Mouse (Mus musculus): ENCODE data around the gene Slc2a6. TPM values are rescaled to one million over a fixed set of nuclear protein-coding genes. Genes with fewer than 3 reads are reported as not detected.

Gene Slc2a6
- total and polyA plus RNA-seq, 2 experiments from 2014 or later: 16.7 to 30.9 TPM

DNA sequence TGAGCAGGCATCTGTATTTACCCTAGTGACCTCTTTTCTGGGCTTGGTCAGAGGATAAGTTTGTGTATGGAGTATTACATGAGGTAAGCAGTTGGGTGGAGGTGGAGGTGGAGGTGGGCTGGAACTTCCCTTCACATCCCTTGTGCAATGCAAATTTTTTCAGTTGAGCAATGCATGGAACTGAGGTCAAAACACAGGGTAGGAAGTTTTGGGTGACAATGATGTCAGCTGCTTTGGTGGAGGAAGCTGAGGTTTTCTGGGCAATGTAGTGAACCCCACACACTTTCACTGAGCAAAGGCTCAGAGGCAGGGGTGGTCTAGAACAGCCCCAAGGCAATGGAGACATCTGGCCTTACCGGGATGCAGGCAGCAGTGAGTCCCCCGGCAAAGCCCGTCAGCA lies 2.3 kb downstream of the Slc2a6 start:
- DNase-seq (ENCODE audit: low spot score) (no peak), ATAC-seq (no peak)
- WGBS: 86% methylated on average over 3 of the region's 3 CpGs
- TF ChIP-seq CTCF (IDR thresholded peaks at IDR 0.05; ENCODE audit: low read depth): no peak
- Histone ChIP-seq H3K9ac (replicated peaks; ENCODE audit: low read length) (no peak overlapping the region), H3K27me3 (ENCODE audit: insufficient read depth, low read length) (no peaks in the 10 kb centered on the region), H3K4me1 (ENCODE audit: insufficient read depth, low read length) (peaks cover 12% of the 10 kb centered on the region), H3K4me2 (ENCODE audit: low read depth, low read length) (no peak overlapping the region), H3K36me3 (ENCODE audit: insufficient read depth, low read length) (no peaks in the 10 kb centered on the region), H3K9me3 (ENCODE audit: low read length) (no peaks in the 10 kb centered on the region), H3K4me3 (ENCODE audit: low read length) (no peak overlapping the region), H3K27ac (no peak overlapping the region)

DNA sequence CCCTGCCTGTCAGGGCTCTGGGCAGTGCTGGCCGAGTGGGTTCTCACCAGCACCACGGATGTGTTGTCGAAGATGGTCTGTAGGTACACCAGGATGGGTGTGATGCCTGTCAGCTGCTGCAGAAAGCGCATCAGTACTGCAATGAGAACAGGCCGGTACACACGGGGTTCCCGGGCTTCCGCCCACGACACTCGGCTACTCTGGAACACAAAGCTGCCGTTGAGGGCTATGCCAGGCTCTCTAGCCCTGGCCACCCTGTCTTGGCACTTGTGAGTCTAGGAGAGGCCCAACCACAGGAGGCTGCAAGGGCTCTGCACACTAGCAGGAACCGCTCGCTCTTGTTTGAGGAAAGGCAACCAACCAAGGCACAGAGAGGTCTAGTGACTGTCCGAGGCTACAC lies 3.7 kb downstream of the Slc2a6 start:
- ATAC-seq (no peak), DNase-seq (ENCODE audit: low spot score) (no peak)
- no peak overlapping the region for H3K4me3 ChIP-seq (ENCODE audit: low read length)
- no peaks in the 10 kb centered on the region for H3K27me3 ChIP-seq (ENCODE audit: insufficient read depth, low read length)
- no peak for TF ChIP-seq CTCF (IDR thresholded peaks at IDR 0.05; ENCODE audit: low read depth)
- peaks cover 12% of the 10 kb centered on the region for H3K4me1 ChIP-seq (ENCODE audit: insufficient read depth, low read length)
- no peaks in the 10 kb centered on the region for H3K36me3 ChIP-seq (ENCODE audit: insufficient read depth, low read length)
- no peaks in the 10 kb centered on the region for H3K9me3 ChIP-seq (ENCODE audit: low read length)
- 77% methylated on average over 14 of the region's 14 CpGs for WGBS
- no peak overlapping the region for H3K4me2 ChIP-seq (ENCODE audit: low read depth, low read length)
- no peak overlapping the region for H3K9ac ChIP-seq (replicated peaks; ENCODE audit: low read length)
- no peak overlapping the region for H3K27ac ChIP-seq

DNA sequence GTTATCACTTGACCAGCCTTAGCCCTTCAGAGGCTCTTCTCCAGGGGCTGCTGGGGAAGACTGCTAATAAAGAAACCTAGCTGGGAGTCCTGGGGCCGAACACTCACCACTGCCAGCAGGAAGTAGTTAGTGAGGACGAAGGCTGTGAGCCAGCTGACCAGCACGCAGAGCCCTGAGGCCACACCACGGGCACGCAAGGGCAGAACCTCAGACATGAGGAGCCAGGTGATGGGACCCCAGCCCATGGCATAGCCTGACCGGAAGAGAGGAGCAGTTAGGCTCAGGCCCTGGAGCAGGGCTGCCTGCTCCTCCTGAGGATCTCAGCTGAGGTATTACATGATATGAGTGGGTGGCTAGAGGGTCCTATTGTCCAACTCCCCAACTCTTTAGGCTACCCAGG lies 5.2 kb downstream of the Slc2a6 start:
- Histone ChIP-seq H3K36me3 (ENCODE audit: insufficient read depth, low read length) (0 out of 2 replicates have a peak, but pooled peaks cover 5% of the 10 kb centered on the region), H3K9ac (replicated peaks; ENCODE audit: low read length) (no peak overlapping the region), H3K9me3 (ENCODE audit: low read length) (no peaks in the 10 kb centered on the region), H3K4me3 (ENCODE audit: low read length) (no peak overlapping the region), H3K4me2 (ENCODE audit: low read depth, low read length) (no peak overlapping the region), H3K27me3 (ENCODE audit: insufficient read depth, low read length) (no peaks in the 10 kb centered on the region), H3K4me1 (ENCODE audit: insufficient read depth, low read length) (peaks cover 11% of the 10 kb centered on the region), H3K27ac (no peak overlapping the region)
- no peak for TF ChIP-seq CTCF (IDR thresholded peaks at IDR 0.05; ENCODE audit: low read depth)
- DNase-seq (ENCODE audit: low spot score) (no peak), ATAC-seq (no peak)
- WGBS: 77% methylated on average over 6 of the region's 6 CpGs

GRCm38 (mm10) chr2:27021103-27021502 lies 6.7 kb downstream of the Slc2a6 start:
- DNase-seq (ENCODE audit: low spot score) (no peak), ATAC-seq (peak; percentile 8; the same call in 1 of the 2 replicates)
- H3K27me3 ChIP-seq (ENCODE audit: insufficient read depth, low read length): no peaks in the 10 kb centered on the region
- H3K9me3 ChIP-seq (ENCODE audit: low read length): no peaks in the 10 kb centered on the region
- no peaks in the 10 kb centered on the region for H3K4me1 ChIP-seq (ENCODE audit: insufficient read depth, low read length)
- 40% methylated on average over 1 of the region's 1 CpGs for WGBS
- H3K4me2 ChIP-seq (ENCODE audit: low read depth, low read length): no peak overlapping the region
- peaks cover 13% of the 10 kb centered on the region for H3K36me3 ChIP-seq (ENCODE audit: insufficient read depth, low read length)
- no peak overlapping the region for H3K4me3 ChIP-seq (ENCODE audit: low read length)
- no peak overlapping the region for H3K9ac ChIP-seq (replicated peaks; ENCODE audit: low read length)
- no peak for TF ChIP-seq CTCF (IDR thresholded peaks at IDR 0.05; ENCODE audit: low read depth)
- H3K27ac ChIP-seq: peak overlapping the region; percentile 36; the same call in 1 of the 2 replicates

DNA sequence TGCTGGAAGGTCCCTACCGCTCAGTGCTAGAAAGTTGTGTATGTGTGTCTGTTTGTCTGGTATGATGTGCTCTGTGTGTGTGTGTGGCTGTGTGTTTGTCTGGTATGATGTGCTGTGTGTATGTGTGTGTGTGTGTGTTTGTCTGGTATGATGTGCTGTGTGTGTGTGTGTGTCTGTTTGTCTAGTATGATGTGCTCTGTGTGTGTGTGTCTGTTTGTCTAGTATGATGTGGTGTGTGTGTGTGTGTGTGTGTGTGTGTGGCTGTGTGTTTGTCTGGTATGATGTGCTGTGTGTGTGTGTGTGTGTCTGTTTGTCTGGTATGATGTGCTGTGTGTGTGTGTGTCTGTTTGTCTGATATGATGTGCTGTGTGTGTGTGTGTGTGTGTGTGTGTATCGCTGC lies 8.3 kb downstream of the Slc2a6 start:
- Histone ChIP-seq H3K9me3 (ENCODE audit: low read length) (no peaks in the 10 kb centered on the region), H3K4me1 (ENCODE audit: insufficient read depth, low read length) (no peaks in the 10 kb centered on the region), H3K27me3 (ENCODE audit: insufficient read depth, low read length) (no peaks in the 10 kb centered on the region), H3K9ac (replicated peaks; ENCODE audit: low read length) (no peak overlapping the region), H3K27ac (no peak overlapping the region), H3K36me3 (ENCODE audit: insufficient read depth, low read length) (peaks cover 28% of the 10 kb centered on the region), H3K4me3 (ENCODE audit: low read length) (no peak overlapping the region), H3K4me2 (ENCODE audit: low read depth, low read length) (no peak overlapping the region)
- WGBS: 93% methylated on average over 2 of the region's 2 CpGs
- no peak for ATAC-seq
- DNase-seq (ENCODE audit: low spot score): no peak
- no peak for TF ChIP-seq CTCF (IDR thresholded peaks at IDR 0.05; ENCODE audit: low read depth)

GRCm38 (mm10) chr2:27017802-27018201 lies 10.0 kb downstream of the Slc2a6 start:
- peaks cover 38% of the 10 kb centered on the region for H3K36me3 ChIP-seq (ENCODE audit: insufficient read depth, low read length)

DNA sequence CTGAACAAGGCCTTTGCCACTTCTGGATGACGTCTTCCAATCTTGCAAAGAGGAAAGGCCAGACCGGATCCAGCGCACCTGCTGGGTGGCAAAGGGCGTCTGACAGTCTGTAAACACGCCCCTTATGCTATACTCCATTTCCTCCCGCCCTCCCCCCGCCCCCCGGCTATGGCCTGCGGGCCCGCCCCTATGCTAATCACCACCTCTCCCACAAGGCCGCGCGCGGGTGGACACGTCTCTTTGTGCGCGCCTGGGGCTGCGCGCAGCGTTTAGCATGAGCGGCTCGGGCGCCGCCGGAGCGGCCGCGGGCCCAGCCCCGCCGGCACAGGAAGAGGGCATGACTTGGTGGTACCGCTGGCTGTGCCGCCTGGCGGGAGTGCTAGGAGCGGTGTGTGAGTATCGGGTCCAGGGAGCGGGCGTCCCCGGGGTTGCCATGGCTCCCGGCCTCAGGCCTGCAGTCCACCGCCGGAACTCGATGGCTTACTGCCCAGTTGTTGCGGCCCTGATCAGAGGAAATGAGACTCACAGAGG lies 18.0 kb downstream of the Slc2a6 start, which contains the start of gene Cacfd1:
TSS of gene Cacfd1 (plus strand) at position 213 of the 531 bp plus-strand sequence.
- H3K9me3 ChIP-seq (ENCODE audit: low read length): no peaks in the 10 kb centered on the region
- H3K27me3 ChIP-seq (ENCODE audit: insufficient read depth, low read length): no peaks in the 10 kb centered on the region
- peak within 1 kb of the TSS; percentile 85 for H3K4me2 ChIP-seq (ENCODE audit: low read depth, low read length)
- WGBS: 0% methylated on average over 43 of the region's 43 CpGs
- peaks cover 13% of the 10 kb centered on the region for H3K4me1 ChIP-seq (ENCODE audit: insufficient read depth, low read length)
- H3K4me3 ChIP-seq (ENCODE audit: low read length): peak within 1 kb of the TSS; percentile 60
- peaks cover 12% of the 10 kb centered on the region for H3K36me3 ChIP-seq (ENCODE audit: insufficient read depth, low read length)
- peak within 1 kb of the TSS; percentile 86 for H3K9ac ChIP-seq (replicated peaks; ENCODE audit: low read length)
- peak; percentile 20; the same call in 1 of the 2 replicates for TF ChIP-seq CTCF (IDR thresholded peaks at IDR 0.05; ENCODE audit: low read depth)
- peak; percentile 94 for DNase-seq (ENCODE audit: low spot score)
- peak within 1 kb of the TSS; percentile 88 for H3K27ac ChIP-seq
- peak; percentile 97 for ATAC-seq

More at GRCm38 (mm10) chr2:27017802-27018201, 10.0 kb downstream of the Slc2a6 start:
- H3K27me3 ChIP-seq (ENCODE audit: insufficient read depth, low read length): no peaks in the 10 kb centered on the region
- H3K4me1 ChIP-seq (ENCODE audit: insufficient read depth, low read length): no peaks in the 10 kb centered on the region
- H3K4me2 ChIP-seq (ENCODE audit: low read depth, low read length): no peak overlapping the region
- no peak overlapping the region for H3K27ac ChIP-seq
- no peak overlapping the region for H3K4me3 ChIP-seq (ENCODE audit: low read length)
- DNase-seq (ENCODE audit: low spot score) (peak; percentile 81), ATAC-seq (peak; percentile 81)
- 50% methylated on average over 5 of the region's 5 CpGs for WGBS
- H3K9ac ChIP-seq (replicated peaks; ENCODE audit: low read length): no peak overlapping the region
- peak; percentile 97 for TF ChIP-seq CTCF (IDR thresholded peaks at IDR 0.05; ENCODE audit: low read depth)
- H3K9me3 ChIP-seq (ENCODE audit: low read length): no peaks in the 10 kb centered on the region

All from hindbrain, postnatal 0 days (tissue).